Mouse (Mus musculus) midbrain, embryonic 14.5 days (tissue): ENCODE results near the gene Erfe. TPM values are rescaled to one million over a fixed set of nuclear protein-coding genes. Genes with fewer than 3 reads are reported as not detected.

ENCODE experiments used
- ATAC-seq: fragments of 200-750 bp; cut with Nextera tagmentation; 2 replicates; pipeline ENCODE4 v1.8.0; 2017; ENCODE audit warnings: moderate number of reproducible peaks, moderate library complexity; ENCODE audit not compliant: low FRiP score, low TSS enrichment
- DNase-seq: peaks from one replicate; pipeline ENCODE4 v3.0.0-alpha.2; 2015
- H3K27ac ChIP-seq: fragments of 300-500 bp; sonication (generic); replicated peaks from 2 replicates; pipeline ENCODE4 v1.5.1; 2014; ENCODE audit warnings: mild to moderate bottlenecking, low read depth, low read length, moderate library complexity
- H3K27me3 ChIP-seq: fragments of 300-500 bp; sonication (generic); 2 replicates; pipeline ENCODE4 v1.6.1; 2014; ENCODE audit warnings: low read length, control low read depth, mixed read lengths; ENCODE audit not compliant: control insufficient read depth, insufficient read depth
- H3K36me3 ChIP-seq: fragments of 300-500 bp; sonication (generic); 2 replicates; pipeline ENCODE4 v1.6.1; 2014; ENCODE audit warnings: low read length, control low read depth; ENCODE audit not compliant: control insufficient read depth, insufficient read depth
- H3K4me1 ChIP-seq: fragments of 300-500 bp; sonication (generic); 2 replicates; pipeline ENCODE4 v1.6.1; 2014; ENCODE audit warnings: mild to moderate bottlenecking, antibody characterized with exemption, low read length, control low read depth; ENCODE audit not compliant: control insufficient read depth, insufficient read depth
- H3K4me2 ChIP-seq: fragments of 300-500 bp; sonication (generic); 2 replicates; pipeline ENCODE4 v1.6.1; 2014; ENCODE audit warnings: mild to moderate bottlenecking, low read length, moderate library complexity
- H3K4me3 ChIP-seq: fragments of 300-500 bp; sonication (generic); replicated peaks from 2 replicates; pipeline ENCODE4 v1.5.1; 2014; ENCODE audit warnings: low read depth, low read length
- H3K9ac ChIP-seq: fragments of 300-500 bp; sonication (generic); replicated peaks from 2 replicates; pipeline ENCODE4 v1.6.1; 2014; ENCODE audit warnings: mild to moderate bottlenecking, low read length, moderate library complexity
- H3K9me3 ChIP-seq: fragments of 300-500 bp; sonication (generic); 2 replicates; pipeline ENCODE4 v1.6.1; 2016; ENCODE audit warnings: low read length, control low read depth, mixed read lengths; ENCODE audit not compliant: control insufficient read depth
- WGBS: fragments of 180-500 bp; shearing (Covaris S2); extraction: QIAGEN DNeasy Blood & Tissue Kit; methylation state at CpG from one replicate; pipeline ENCODE4 v1.1.7; 2014; 5-methylcytosine and 5-hydroxymethylcytosine counted together
- polyA plus RNA-seq: library from polyadenylated mRNA; unstranded; fragments of >200 nt; fragmentation: Nextera tagmentation; extraction: Ambion mirVana; gene quantifications from 2 replicates; pipeline ENCODE4 v1.2.1, GENCODE M21; 2014

Gene Erfe
- polyA plus RNA-seq, 1 experiment from 2014 or later: 0.17 TPM

DNA sequence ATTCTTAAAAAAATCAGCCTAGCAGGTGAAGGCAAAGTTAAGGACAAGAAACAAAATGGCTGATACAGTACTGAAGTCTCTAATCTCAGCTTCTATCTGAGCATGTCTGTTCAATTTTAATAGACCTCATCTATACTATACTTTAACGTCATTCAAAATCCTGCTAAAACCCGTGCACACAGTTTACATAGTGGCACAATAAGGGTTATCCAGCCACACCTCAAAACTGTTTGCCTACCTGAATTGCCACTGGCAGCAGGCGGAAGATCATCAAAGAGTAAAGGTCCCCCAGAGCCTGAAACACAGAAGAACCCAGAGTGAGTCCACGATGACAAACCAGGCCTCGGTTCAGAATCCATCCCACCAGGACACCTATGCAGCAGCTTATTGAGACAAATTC lies 24.1 kb downstream of the Erfe start:
- Histone ChIP-seq H3K9ac (no peak overlapping the region), H3K27me3 (no peaks in the 10 kb centered on the region), H3K9me3 (no peaks in the 10 kb centered on the region), H3K4me3 (no peak overlapping the region), H3K36me3 (peaks cover 74% of the 10 kb centered on the region), H3K27ac (no peak overlapping the region), H3K4me1 (0 out of 2 replicates have a peak, but pooled peaks cover 3% of the 10 kb centered on the region), H3K4me2 (no peak overlapping the region)
- 96% methylated on average over 5 of the region's 5 CpGs for WGBS
- DNase-seq (no peak), ATAC-seq (no peak)

DNA sequence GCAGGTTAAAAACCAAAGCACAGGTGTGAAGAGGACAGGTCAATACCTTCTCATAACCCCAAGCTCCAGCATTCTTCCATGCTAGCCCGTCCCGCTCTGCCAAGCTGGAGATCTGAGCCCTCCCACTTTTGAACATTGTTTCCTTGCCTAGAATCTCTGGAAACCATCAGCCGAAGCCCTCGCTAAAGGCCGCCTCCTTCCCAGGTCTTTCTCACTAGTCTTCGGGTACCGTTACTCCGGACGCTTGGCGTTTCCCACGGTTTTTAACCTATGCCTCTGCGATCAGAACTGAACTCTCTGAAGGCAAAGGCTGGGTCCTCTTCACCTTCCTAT lies 31.7 kb downstream of the Erfe start:
- WGBS: under 1% methylated on average over 12 of the region's 12 CpGs
- H3K9me3 ChIP-seq: no peaks in the 10 kb centered on the region
- H3K27ac ChIP-seq: peak overlapping the region; percentile 90
- no peaks in the 10 kb centered on the region for H3K27me3 ChIP-seq
- H3K4me3 ChIP-seq: peak overlapping the region; percentile 88
- H3K4me1 ChIP-seq: peaks cover 22% of the 10 kb centered on the region
- H3K4me2 ChIP-seq: peak overlapping the region; percentile 97
- DNase-seq (no peak), ATAC-seq (no peak)
- H3K36me3 ChIP-seq: peaks cover 10% of the 10 kb centered on the region
- H3K9ac ChIP-seq: peak overlapping the region; percentile 88

DNA sequence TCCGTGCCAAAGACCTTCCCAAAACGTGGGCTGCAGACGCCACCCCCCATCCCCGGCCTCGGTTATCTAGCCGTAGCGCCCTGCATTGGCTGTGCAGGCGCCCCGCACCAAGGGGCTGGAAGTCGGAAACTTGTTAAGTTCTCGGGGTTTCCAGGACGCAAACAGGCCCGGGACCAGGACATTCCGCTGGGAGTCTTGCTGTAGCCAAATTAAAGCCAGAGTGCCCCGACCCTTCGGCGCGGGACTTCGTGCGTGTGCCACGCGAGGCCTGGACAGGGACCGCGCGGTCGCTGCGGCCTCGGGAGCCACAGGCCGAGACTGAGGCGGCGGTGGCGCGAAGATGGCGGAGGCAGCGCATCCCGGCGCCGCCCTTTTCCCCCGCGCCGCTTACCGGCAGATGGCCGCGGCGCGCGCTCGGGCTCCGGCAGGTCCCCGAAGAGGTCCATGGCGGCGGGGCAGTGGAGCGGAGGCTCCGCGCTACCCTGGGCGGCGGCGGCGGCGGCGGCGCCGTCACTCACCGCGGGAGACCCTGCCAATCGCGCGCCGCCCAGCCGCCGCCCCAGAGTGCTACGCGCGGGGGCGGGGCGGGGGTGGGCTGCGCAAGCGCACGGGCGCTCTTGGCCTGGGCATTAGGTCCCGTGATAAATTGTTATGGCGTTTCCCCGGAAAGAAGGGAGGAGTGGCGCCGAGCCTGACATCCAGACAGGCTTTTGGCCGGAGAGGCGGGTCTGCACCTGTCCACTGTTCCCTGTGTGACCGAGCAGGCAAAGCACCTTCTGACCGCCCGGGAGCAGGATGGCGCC lies 32.2 kb downstream of the Erfe start, which contains the start of gene Ilkap:
Ilkap (minus strand) TSS at position 556 of the 803 bp plus-strand sequence.
- ATAC-seq: peak; percentile 97
- DNase-seq: peak; percentile 95
- Histone ChIP-seq H3K27me3 (no peaks in the 10 kb centered on the region), H3K36me3 (peaks cover 9% of the 10 kb centered on the region; the same call in 1 of the 2 replicates), H3K4me1 (peaks cover 22% of the 10 kb centered on the region), H3K4me2 (peak within 1 kb of the TSS; percentile 97), H3K4me3 (peak within 1 kb of the TSS; percentile 88), H3K9ac (peak within 1 kb of the TSS; percentile 88), H3K27ac (peak within 1 kb of the TSS; percentile 90), H3K9me3 (no peaks in the 10 kb centered on the region)
- WGBS: under 1% methylated on average over 91 of the region's 91 CpGs

DNA sequence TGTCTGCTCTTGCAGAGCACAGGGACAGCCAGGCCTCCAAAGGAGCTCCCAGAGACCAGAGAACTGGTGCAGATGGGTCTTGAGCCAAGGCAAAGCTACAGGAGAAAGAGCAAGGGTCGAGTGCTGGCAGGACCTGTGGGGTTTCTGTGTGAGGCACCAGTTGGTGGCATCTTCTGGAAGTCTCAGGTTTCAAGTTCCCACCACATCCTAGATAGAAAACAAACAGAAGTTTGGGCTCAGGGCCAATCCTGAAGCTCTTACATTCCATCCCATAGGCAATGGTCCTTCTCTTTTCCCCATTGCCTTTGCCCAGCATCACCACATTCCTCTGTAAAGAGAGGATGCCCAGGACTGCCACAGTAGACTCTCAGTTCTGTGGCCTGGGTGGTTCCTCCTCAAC lies 38.7 kb downstream of the Erfe start:
- Histone ChIP-seq H3K27me3 (no peaks in the 10 kb centered on the region), H3K4me3 (no peak overlapping the region), H3K36me3 (no peaks in the 10 kb centered on the region), H3K9ac (no peak overlapping the region), H3K27ac (no peak overlapping the region), H3K4me2 (no peak overlapping the region), H3K9me3 (no peaks in the 10 kb centered on the region), H3K4me1 (no peaks in the 10 kb centered on the region)
- 35% methylated on average over 1 of the region's 1 CpGs for WGBS
- no peak for ATAC-seq
- no peak for DNase-seq

DNA sequence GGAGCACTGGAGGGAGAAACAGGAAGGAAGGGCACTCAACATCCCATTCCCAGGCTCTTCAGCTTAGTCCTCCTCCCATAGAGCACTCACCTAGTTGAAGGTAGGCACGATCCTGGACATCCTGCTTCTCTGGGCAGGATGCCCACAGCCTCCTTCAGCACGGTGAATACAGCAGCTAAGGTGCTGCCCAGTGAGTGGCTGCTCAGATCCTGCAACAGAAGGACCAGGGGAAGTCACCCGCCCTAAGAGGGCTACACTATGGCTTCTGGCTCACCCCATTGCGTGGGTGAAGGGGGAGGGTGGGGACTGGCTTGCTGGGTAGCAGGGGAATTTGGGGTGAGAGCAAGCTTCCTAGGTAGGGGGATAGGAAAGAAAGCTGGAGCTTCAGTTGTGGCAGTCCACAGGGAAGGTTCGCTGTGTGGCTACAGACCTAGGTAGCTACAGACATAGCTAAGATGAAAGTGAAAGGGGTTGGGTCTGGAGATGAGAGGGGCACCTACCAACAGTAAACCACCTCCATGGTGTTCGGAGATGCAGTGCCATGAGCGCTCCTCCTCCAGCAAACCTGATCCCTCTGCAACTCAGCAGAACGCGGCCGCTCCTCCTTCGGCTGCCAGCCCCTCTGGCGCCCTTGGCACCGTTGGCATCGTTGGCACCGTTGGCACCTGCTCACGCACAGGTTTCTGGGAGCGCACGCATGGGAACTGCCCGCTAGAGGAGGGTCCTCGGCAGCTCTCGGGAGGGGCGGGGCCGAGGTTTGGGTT lies 39.4 kb downstream of the Erfe start:
- ATAC-seq (no peak; the same call in 1 of the 2 replicates), DNase-seq (no peak)
- WGBS: 61% methylated on average over 23 of the region's 23 CpGs
- Histone ChIP-seq H3K4me2 (no peak overlapping the region), H3K27ac (no peak overlapping the region), H3K4me3 (no peak overlapping the region), H3K9me3 (no peaks in the 10 kb centered on the region), H3K4me1 (no peaks in the 10 kb centered on the region), H3K36me3 (no peaks in the 10 kb centered on the region), H3K9ac (no peak overlapping the region), H3K27me3 (no peaks in the 10 kb centered on the region)

DNA sequence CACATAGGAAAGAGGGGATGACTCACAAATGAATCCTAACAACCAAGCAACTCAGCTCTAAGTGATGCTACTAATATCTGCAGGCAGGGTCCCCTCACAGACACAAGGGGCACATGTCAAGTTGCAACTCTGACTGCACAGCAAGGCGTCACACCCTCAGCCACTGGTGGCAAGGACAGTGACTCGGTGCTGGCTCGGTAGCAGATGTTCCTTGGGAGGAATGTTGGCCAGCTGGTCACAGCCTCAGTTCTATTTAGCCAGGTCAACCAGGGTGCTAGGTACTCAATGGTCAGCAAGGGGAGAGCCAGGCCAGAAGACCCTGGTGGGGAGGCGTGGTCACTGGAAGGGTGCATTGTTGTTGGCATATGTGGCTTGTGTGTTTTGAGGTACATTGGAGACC lies 41.6 kb downstream of the Erfe start:
- Histone ChIP-seq H3K4me1 (peaks cover 14% of the 10 kb centered on the region), H3K4me2 (no peak overlapping the region), H3K27me3 (no peaks in the 10 kb centered on the region), H3K4me3 (no peak overlapping the region), H3K9me3 (no peaks in the 10 kb centered on the region), H3K36me3 (0 out of 2 replicates have a peak, but pooled peaks cover 3% of the 10 kb centered on the region), H3K9ac (no peak overlapping the region), H3K27ac (no peak overlapping the region)
- DNase-seq (no peak), ATAC-seq (no peak)
- 86% methylated on average over 4 of the region's 4 CpGs for WGBS

DNA sequence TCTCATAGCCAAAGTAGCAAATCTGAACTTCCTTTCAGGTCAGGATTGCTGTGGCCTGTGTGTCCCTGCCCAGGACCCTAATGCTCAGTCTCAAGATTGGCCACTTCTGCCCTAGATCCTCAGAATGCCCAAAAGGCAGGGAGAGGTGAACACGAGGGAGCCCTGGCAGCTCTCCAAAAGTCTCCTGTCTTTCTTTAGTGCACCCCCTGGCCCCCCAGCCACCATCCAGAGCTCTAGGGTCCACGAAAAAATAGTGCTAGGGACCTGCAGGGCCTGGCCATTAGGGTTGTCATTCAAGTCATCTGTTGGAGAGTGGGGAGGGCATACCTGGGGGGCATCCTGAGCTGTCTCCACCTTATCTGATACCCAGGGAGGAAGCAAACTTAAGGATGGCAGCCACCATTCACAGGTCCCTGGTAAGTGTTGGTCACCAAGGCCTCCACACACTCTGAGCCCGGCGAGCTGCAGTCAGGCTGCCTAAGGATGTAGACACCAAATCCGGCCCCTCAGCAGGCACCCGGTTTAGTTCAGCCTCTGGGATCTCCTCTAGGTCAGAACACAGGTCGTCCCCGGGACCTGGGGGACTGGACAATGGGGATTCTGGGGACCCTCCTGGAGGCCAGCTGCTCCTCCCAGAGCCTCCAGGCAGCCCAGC lies 45.5 kb downstream of the Erfe start:
- Histone ChIP-seq H3K27me3 (no peaks in the 10 kb centered on the region), H3K4me3 (peak overlapping the region; percentile 83), H3K4me2 (peak overlapping the region; percentile 97), H3K4me1 (peaks cover 36% of the 10 kb centered on the region), H3K36me3 (0 out of 2 replicates have a peak, but pooled peaks cover 3% of the 10 kb centered on the region), H3K9me3 (no peaks in the 10 kb centered on the region), H3K27ac (peak overlapping the region; percentile 91), H3K9ac (peak overlapping the region; percentile 85)
- no peak for DNase-seq
- 33% methylated on average over 8 of the region's 8 CpGs for WGBS
- no peak for ATAC-seq

DNA sequence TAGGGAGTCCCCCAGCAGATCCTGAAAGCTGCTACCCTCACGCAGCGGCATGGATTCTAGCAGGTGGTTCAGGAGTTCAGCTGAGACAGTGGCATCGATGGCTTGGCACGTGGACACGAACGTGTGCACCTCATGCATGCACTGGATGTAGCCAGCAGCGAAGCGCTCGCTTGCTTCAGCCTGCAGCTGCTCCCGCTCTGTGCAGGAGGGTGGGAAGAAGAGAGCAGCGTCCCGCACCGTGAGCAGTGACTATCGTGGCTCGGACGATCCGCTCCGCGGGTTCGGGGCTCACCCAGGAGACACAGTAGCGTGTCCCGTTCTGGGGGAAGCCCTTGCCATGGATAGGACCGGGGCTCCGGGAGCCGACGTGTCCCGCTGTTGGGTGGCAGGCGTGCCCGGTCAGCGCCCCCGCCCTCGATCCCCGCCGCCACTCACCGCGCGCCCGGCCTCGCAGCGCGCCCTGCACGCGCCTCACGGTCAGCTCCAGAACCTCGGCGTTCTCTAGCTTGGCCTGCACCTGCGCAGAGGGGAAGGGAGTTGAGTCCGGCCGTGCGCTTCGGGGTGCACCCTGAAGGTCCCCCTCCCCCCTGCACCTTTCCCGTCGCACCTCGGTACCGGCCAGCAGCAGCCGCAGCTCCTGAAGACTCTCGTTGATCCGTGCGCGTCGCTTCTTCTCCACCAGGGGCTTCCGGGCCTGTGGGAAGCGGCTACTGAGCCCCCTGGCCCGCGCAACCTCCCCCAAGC lies 46.2 kb downstream of the Erfe start:
- WGBS: under 1% methylated on average over 60 of the region's 65 CpGs

More for the DNA sequence above, 46.2 kb downstream of the Erfe start:
- H3K36me3 ChIP-seq: peaks cover 6% of the 10 kb centered on the region; the same call in 1 of the 2 replicates
- H3K4me2 ChIP-seq: peak overlapping the region; percentile 97
- H3K27me3 ChIP-seq: no peaks in the 10 kb centered on the region
- H3K9ac ChIP-seq: peak overlapping the region; percentile 85
- H3K4me3 ChIP-seq: peak overlapping the region; percentile 83
- peak overlapping the region; percentile 91 for H3K27ac ChIP-seq
- H3K9me3 ChIP-seq: no peaks in the 10 kb centered on the region
- ATAC-seq: no peak; the same call in 1 of the 2 replicates
- H3K4me1 ChIP-seq: peaks cover 36% of the 10 kb centered on the region
- DNase-seq: peak; percentile 57
